Mouse (Mus musculus) forebrain, embryonic 15.5 days (tissue): Measurements from ENCODE around the gene Dbx2. TPM values are rescaled to one million over a fixed set of nuclear protein-coding genes. Genes with fewer than 3 reads are reported as not detected.
A peak's percentile ranks its signal among the peaks of the same experiment; 100 is the strongest.

ENCODE experiments used
- ATAC-seq: fragments of 200-750 bp; cut with Nextera tagmentation; replicated peaks from 2 replicates; pipeline ENCODE4 v1.8.0; 2017; ENCODE audit warnings: mild to moderate bottlenecking, moderate TSS enrichment, moderate library complexity
- H3K27ac ChIP-seq: fragments of 300-500 bp; sonication (generic); replicated peaks from 2 replicates; pipeline ENCODE4 v1.5.1; 2015; ENCODE audit warnings: mild to moderate bottlenecking, inconsistent platforms
- H3K27me3 ChIP-seq: fragments of 300-500 bp; sonication (generic); 2 replicates; pipeline ENCODE4 v1.6.1; 2015; ENCODE audit warnings: inconsistent platforms
- H3K36me3 ChIP-seq: fragments of 300-500 bp; sonication (generic); 2 replicates; pipeline ENCODE4 v1.6.1; 2015; ENCODE audit warnings: mild to moderate bottlenecking, inconsistent platforms
- H3K4me1 ChIP-seq: fragments of 300-500 bp; sonication (generic); 2 replicates; pipeline ENCODE4 v1.6.1; 2015; ENCODE audit warnings: inconsistent platforms
- H3K4me2 ChIP-seq: fragments of 300-500 bp; sonication (generic); replicated peaks from 2 replicates; pipeline ENCODE4 v1.6.1; 2015; ENCODE audit warnings: mild to moderate bottlenecking, inconsistent platforms
- H3K4me3 ChIP-seq: fragments of 300-500 bp; sonication (generic); 2 replicates; pipeline ENCODE4 v1.5.1; 2015; ENCODE audit warnings: mild to moderate bottlenecking, inconsistent platforms
- H3K9ac ChIP-seq: fragments of 300-500 bp; sonication (generic); replicated peaks from 2 replicates; pipeline ENCODE4 v1.6.1; 2015; ENCODE audit warnings: mild to moderate bottlenecking, inconsistent platforms
- H3K9me3 ChIP-seq: fragments of 300-500 bp; sonication (generic); 2 replicates; pipeline ENCODE4 v1.6.1; 2016; ENCODE audit warnings: inconsistent platforms
- WGBS: fragments of 180-500 bp; shearing (Covaris S2); methylation state at CpG from one replicate; pipeline ENCODE4 v1.1.7; 2015; ENCODE audit warnings: mixed read lengths; 5-methylcytosine and 5-hydroxymethylcytosine counted together
- polyA plus RNA-seq: library from polyadenylated mRNA; unstranded; fragments of >200 nt; fragmentation: Nextera tagmentation; extraction: Ambion mirVana; gene quantifications from 2 replicates; pipeline ENCODE4 v1.2.1, GENCODE M21; 2015

The Dbx2 gene
- polyA plus RNA-seq, 1 experiment from 2014 or later = 0.32 TPM

DNA sequence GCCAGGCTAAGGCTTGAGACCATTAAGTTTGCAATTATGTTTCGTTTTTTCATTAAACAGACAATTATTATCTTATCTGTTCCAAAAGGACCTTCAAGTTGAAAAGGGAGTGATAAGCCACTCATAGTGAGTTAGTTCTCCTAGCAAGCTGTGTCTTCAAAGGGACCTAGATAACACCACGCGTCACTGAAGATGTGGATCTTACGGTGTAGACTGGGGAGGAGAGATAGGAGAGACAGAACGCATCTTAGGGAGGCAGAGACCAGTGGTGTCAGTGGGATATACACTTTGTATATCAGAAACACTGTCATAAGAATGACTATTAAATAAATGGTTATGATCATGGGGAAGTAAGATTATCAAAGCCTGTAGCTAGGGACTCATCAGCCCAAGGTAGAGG lies 4.6 kb upstream of the Dbx2 start:
- H3K4me2 ChIP-seq = no peak overlapping the region
- no peak overlapping the region for H3K4me3 ChIP-seq
- WGBS = 90% methylated on average over 5 of the region's 5 CpGs
- no peak overlapping the region for H3K9ac ChIP-seq
- H3K4me1 ChIP-seq = no peaks in the 10 kb centered on the region
- H3K27me3 ChIP-seq = peaks cover 4% of the 10 kb centered on the region; the same call in 1 of the 2 replicates
- H3K36me3 ChIP-seq = no peaks in the 10 kb centered on the region
- H3K27ac ChIP-seq = no peak overlapping the region
- no peak for ATAC-seq
- H3K9me3 ChIP-seq = no peaks in the 10 kb centered on the region

DNA sequence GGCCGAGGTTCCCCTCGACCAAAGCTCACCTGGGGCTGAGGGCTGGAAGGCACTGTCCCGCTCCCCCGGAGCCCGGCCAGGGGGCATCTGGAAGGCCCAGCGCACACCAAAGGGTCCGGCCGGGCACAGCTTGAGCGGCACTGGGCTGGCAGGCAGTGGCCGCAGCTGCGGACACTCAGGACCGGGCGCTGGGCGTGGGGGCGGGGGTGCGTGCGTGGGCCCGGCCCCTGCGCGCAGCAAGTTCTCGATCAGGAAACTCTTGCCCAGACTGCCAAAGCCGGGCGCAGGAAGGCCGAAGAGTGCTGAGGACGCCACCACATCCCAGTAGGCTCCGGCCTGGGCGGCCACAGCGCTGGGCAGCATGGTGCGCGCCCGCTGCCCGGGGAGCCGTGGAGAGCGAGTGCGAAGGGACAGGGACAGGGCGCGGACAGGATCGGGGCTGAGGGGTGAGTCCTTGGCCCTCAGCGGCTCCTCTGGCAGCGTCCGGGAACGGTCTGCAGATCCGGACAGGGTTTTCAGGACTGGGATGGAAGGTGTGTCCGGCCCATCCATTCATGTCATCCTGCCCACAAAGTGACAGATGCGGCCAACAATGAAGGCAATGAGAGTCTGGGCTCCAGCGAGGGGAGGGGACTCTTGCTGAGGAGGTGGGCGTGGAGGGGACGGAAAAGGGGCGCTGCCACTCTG lies 1.4 kb downstream of the Dbx2 start:
- Histone ChIP-seq H3K4me1 (peaks cover 23% of the 10 kb centered on the region), H3K27ac (no peak overlapping the region), H3K9me3 (no peaks in the 10 kb centered on the region), H3K4me3 (peak overlapping the region; percentile 38), H3K27me3 (peaks cover 59% of the 10 kb centered on the region), H3K4me2 (peak overlapping the region; percentile 68), H3K9ac (peak overlapping the region; percentile 43), H3K36me3 (no peaks in the 10 kb centered on the region)
- no peak for ATAC-seq
- 2% methylated on average over 49 of the region's 49 CpGs for WGBS

GRCm38 (mm10) chr15:95653812-95654210 lies 1.9 kb downstream of the Dbx2 start:
- Histone ChIP-seq H3K36me3 (no peaks in the 10 kb centered on the region), H3K9ac (no peak overlapping the region), H3K4me2 (peak overlapping the region; percentile 68), H3K9me3 (no peaks in the 10 kb centered on the region), H3K27ac (no peak overlapping the region), H3K27me3 (peaks cover 61% of the 10 kb centered on the region), H3K4me3 (peak overlapping the region; percentile 38), H3K4me1 (peaks cover 23% of the 10 kb centered on the region)
- no peak for ATAC-seq
- 2% methylated on average over 6 of the region's 6 CpGs for WGBS

DNA sequence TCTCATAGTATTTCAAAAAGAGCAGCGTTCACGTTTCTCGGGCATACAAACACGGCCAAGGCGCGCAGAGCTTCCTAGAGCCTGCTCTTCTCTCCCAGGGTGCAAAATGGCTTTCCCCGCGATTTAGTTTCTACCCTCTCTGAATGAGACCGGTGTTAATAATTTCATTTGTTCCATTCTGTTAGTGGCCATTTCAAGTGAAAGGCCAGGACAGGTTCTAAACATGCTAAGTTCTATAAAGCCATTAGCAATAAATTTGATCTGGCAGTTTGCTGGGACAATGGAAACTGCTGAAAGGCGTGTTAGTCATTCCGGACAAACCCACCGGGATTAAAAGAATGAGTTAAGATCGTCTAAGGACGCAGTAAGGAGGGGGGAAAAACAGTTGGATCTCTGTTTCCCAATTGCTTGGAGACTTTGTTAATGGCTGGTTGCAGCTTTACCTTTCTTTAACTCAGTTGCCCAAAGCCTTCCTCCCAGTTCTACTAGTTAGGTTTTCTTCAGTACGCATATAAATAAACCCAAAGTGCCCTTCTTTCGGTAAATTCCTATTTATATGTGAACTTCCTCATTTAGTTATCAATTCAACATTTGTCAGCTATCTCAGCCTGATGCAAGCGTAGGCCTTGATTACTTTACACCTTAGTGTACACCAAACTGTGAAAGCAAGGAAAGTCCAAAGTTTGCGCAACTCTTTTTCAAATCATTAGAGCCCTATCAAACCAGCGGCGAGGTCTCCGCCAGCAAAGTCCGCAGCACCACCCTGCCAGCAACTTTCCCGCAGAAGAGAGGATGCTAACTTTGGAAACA lies 2.7 kb downstream of the Dbx2 start:
- H3K9ac ChIP-seq = no peak overlapping the region
- H3K4me1 ChIP-seq = peaks cover 23% of the 10 kb centered on the region
- no peaks in the 10 kb centered on the region for H3K9me3 ChIP-seq
- H3K4me2 ChIP-seq = no peak overlapping the region
- peaks cover 61% of the 10 kb centered on the region for H3K27me3 ChIP-seq
- ATAC-seq = no peak
- no peak overlapping the region for H3K4me3 ChIP-seq
- H3K27ac ChIP-seq = no peak overlapping the region
- no peaks in the 10 kb centered on the region for H3K36me3 ChIP-seq
- WGBS = 2% methylated on average over 23 of the region's 23 CpGs

DNA sequence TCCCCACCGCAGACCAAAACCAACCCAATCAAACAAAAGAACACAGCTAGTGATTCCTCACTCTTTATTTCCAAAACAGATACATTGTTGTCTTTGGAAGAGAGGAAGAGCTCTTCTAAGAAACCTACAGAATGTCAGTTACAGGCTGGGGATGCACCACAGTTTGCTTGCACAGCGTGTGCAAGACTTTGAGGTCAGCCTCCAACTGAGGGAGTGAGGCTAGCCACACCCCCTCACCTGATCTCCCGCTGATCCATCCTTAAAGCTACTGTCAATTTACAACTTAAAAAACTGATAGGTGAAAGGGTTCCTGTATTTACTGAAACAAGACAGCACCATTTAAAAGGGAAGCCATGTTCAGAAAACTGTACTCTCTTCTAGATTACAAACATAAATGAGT lies 3.9 kb downstream of the Dbx2 start:
- Histone ChIP-seq H3K9ac (no peak overlapping the region), H3K4me3 (no peak overlapping the region), H3K27ac (no peak overlapping the region), H3K9me3 (no peaks in the 10 kb centered on the region), H3K36me3 (no peaks in the 10 kb centered on the region), H3K4me1 (peaks cover 23% of the 10 kb centered on the region), H3K4me2 (no peak overlapping the region), H3K27me3 (peaks cover 61% of the 10 kb centered on the region)
- 9% methylated on average over 3 of the region's 3 CpGs for WGBS
- no peak for ATAC-seq

DNA sequence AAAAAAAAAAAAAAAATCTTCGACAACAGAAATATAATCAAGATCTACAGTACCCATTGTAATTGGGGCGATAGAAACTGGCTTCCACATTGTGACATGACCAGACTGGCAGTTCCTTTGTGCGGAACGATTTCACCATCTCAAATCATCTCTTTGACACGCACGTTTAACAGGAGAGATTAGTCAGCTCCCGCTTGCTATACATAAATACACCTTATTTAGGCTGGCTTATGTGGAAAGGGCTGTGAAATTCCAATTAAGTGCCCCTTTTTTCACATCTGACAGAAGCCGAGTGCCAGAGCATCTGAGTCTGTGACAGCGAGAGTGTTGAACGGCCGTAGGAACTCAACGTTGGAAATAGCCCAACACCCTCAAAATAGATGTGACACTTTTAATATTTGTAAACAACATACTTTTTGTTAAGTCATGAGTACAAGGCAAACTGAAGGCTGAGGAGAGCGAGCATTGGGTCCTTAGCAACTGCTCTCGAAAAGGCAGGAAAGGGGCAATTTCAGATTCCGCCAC lies 12.2 kb downstream of the Dbx2 start:
- Histone ChIP-seq H3K27me3 (peaks cover 24% of the 10 kb centered on the region), H3K4me2 (no peak overlapping the region)

DNA sequence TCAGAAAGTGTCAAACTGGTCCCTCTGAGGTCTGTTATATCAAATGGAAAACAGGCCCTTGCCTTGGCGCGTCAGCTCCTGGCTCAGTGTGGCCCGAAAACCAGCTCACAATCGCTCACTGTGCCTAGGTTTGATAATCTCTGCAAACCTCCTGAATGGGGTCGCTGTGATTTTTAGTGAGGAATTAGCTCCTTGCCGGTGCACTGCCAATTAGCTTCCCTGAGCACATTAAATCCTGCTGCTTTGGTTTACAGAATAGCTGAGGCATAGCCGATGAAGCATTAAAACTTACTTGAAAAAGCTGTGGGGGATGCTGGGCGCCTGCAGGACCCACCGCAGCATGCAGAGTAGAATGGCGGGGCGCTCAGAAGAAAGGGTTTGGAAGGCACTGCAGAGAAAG lies 15.4 kb downstream of the Dbx2 start:
- H3K9me3 ChIP-seq = no peaks in the 10 kb centered on the region
- no peak overlapping the region for H3K4me3 ChIP-seq
- peak overlapping the region; percentile 14 for H3K4me2 ChIP-seq
- no peak overlapping the region for H3K9ac ChIP-seq
- ATAC-seq = peak; percentile 82
- peaks cover 33% of the 10 kb centered on the region for H3K27me3 ChIP-seq
- H3K4me1 ChIP-seq = peaks cover 24% of the 10 kb centered on the region
- H3K27ac ChIP-seq = no peak overlapping the region
- 1% methylated on average over 11 of the region's 11 CpGs for WGBS
- no peaks in the 10 kb centered on the region for H3K36me3 ChIP-seq

More for the DNA sequence above, 12.2 kb downstream of the Dbx2 start:
- Histone ChIP-seq H3K4me3 (no peak overlapping the region), H3K9ac (no peak overlapping the region), H3K27ac (no peak overlapping the region), H3K4me1 (peaks cover 24% of the 10 kb centered on the region), H3K9me3 (no peaks in the 10 kb centered on the region), H3K36me3 (no peaks in the 10 kb centered on the region)
- WGBS = 19% methylated on average over 15 of the region's 15 CpGs
- ATAC-seq = no peak

- no peaks in the 10 kb centered on the region for H3K36me3 ChIP-seq
- H3K27ac ChIP-seq = no peak overlapping the region
- no peaks in the 10 kb centered on the region for H3K9me3 ChIP-seq
- WGBS = 11% methylated on average over 9 of the region's 9 CpGs
- H3K4me1 ChIP-seq = peaks cover 24% of the 10 kb centered on the region
- no peak for ATAC-seq
- peak overlapping the region; percentile 14 for H3K4me2 ChIP-seq
- no peak overlapping the region for H3K9ac ChIP-seq
- peak overlapping the region; percentile 13 for H3K4me3 ChIP-seq
- H3K27me3 ChIP-seq = peaks cover 33% of the 10 kb centered on the region
Observed at GRCm38 (mm10) chr15:95639829-95640134, 16.0 kb downstream of the Dbx2 start.

DNA sequence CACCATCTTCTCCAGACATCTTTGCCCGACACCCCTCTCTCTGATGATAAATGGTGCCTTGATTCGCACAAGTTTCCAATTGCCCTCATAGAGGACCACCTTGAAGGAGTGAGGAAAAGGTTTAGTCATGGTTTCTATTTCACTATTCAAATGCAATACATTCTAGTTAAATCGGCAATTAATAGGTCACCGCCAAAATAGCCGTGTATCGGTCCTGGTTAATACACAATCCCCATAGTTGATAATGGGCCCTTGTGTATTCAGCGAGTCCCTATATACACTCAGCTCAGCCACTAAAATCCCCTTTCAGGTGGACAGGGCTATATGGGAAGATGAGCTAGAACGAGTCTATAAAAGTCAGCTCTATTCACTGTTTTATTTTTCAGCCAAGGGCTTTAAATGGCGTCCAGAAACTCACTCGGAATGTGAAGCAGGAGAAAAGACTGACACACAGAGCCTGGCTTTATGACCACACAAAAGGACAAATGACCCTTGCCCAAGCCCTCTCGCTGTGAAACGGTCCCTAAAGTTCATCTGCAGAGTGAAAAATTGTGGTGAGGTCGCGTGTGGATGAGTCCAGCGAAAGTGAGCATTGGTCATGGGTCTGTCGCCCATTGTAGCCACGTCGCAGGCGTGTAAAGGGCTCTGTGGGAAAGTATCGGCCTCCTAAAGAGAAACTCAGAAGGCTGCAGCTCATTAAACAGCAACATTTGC lies 16.5 kb downstream of the Dbx2 start:
- Histone ChIP-seq H3K4me1 (peaks cover 24% of the 10 kb centered on the region), H3K27ac (no peak overlapping the region), H3K9ac (no peak overlapping the region), H3K27me3 (peaks cover 33% of the 10 kb centered on the region), H3K4me2 (peak overlapping the region; percentile 14), H3K36me3 (no peaks in the 10 kb centered on the region), H3K4me3 (peak overlapping the region; percentile 13), H3K9me3 (no peaks in the 10 kb centered on the region)
- WGBS = 20% methylated on average over 20 of the region's 20 CpGs
- no peak for ATAC-seq

DNA sequence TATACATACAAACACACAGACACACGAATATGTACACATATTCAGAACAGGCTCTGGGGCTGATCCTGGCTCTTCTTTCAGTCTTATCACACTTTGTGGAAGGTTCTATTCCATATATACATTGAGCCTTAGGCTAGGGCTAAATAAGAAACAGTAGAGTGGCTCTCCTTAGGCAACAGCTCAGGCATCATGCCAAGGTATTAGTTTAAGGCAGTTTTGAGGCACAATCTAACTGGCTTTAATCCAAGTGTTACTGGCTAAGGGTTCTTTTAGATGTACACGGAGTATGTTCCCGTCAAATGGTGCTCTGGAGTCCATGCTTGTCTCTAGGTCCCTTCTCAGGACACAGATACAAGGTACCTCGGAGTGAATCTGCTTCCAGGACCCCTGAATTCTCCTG lies 31.4 kb downstream of the Dbx2 start:
- H3K27me3 ChIP-seq = no peaks in the 10 kb centered on the region
- 60% methylated on average over 4 of the region's 4 CpGs for WGBS
- 0 out of 2 replicates have a peak, but pooled peaks cover 8% of the 10 kb centered on the region for H3K4me1 ChIP-seq
- no peak overlapping the region for H3K4me2 ChIP-seq
- ATAC-seq = no peak
- no peak overlapping the region for H3K4me3 ChIP-seq
- H3K27ac ChIP-seq = no peak overlapping the region
- no peak overlapping the region for H3K9ac ChIP-seq
- no peaks in the 10 kb centered on the region for H3K9me3 ChIP-seq
- no peaks in the 10 kb centered on the region for H3K36me3 ChIP-seq

DNA sequence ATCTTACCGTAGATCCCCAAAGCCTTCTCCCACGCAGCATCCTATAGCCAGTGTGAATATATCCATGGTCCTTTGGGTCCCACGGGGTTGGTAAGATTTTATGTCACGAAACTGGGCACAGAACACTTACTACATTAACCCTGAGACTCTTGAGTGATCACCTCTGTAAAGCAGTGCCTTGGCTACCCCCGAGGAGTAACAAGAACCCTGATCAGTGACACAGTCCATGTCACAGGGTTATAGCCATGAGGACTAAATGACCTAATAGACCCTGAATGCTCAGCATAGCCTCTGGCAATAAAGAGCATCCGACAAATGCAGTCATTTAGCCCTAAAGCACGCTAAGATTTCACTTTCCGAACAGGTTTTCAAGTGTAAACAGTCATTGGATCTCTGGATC lies 33.0 kb downstream of the Dbx2 start:
- H3K4me1 ChIP-seq = 0 out of 2 replicates have a peak, but pooled peaks cover 8% of the 10 kb centered on the region
- no peaks in the 10 kb centered on the region for H3K9me3 ChIP-seq
- H3K4me2 ChIP-seq = no peak overlapping the region
- H3K36me3 ChIP-seq = no peaks in the 10 kb centered on the region
- no peaks in the 10 kb centered on the region for H3K27me3 ChIP-seq
- no peak overlapping the region for H3K4me3 ChIP-seq
- H3K9ac ChIP-seq = no peak overlapping the region
- H3K27ac ChIP-seq = no peak overlapping the region
- WGBS = 88% methylated on average over 8 of the region's 8 CpGs
- ATAC-seq = no peak

DNA sequence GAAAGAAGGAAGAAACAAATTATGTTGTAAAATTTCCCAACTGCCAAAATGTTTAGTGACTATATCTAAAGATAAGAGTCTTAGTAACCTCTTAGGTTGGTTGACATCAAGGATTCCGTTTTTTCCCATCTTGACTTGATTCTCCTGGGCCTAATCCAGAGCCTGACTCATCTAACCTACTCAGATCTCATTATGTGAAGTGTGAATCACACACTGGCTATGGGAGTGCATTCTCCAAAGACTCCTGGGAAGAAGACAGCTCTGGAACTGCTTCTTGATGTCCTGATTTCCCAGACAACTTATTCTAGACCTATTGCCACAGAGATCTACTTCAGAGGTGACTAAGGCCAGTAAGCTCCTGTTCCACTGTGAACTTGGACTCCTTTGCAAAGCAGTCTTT lies 43.2 kb downstream of the Dbx2 start:
- H3K9ac ChIP-seq = no peak overlapping the region
- H3K4me3 ChIP-seq = no peak overlapping the region
- WGBS = 92% methylated on average over 1 of the region's 1 CpGs
- no peak overlapping the region for H3K4me2 ChIP-seq
- H3K9me3 ChIP-seq = no peaks in the 10 kb centered on the region
- ATAC-seq = no peak
- H3K4me1 ChIP-seq = no peaks in the 10 kb centered on the region
- no peaks in the 10 kb centered on the region for H3K27me3 ChIP-seq
- no peaks in the 10 kb centered on the region for H3K36me3 ChIP-seq
- H3K27ac ChIP-seq = no peak overlapping the region
